Mouse (Mus musculus): Measurements from ENCODE around the gene Sdccag8. TPM values are rescaled to one million over a fixed set of nuclear protein-coding genes. Genes with fewer than 3 reads are reported as not detected.

The Sdccag8 gene
- total and polyA plus RNA-seq, 2 experiments = 2.3 to 9.5 TPM

DNA sequence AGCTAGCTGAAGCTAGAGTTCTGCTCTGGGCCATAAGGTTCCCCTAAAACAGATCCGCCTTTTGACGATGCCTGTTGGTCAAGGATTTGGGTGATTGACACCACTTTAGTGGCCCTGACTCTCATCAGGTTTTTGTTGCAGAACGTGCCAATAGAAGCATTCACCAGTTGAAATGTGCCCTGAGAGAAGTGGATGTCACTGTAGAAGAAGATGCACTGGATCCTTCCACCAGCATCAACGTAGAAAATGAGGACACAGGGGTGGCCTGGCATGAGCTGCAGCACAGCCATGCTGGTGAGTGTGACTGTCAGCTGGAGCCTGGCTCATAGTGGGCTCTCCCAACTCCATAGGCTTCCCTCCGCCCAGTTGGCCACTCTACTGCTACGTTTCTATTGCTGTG lies 10.2 kb downstream of the Sdccag8 start:
- TF ChIP-seq POLR2A (IDR thresholded peaks at IDR 0.05; ENCODE audit: extremely low read depth, insufficient read depth, low read length) (no peak), CTCF (IDR thresholded peaks at IDR 0.05; ENCODE audit: low read depth, low read length) (no peak)
- WGBS = 92% methylated on average over 6 of the region's 6 CpGs
- Histone ChIP-seq H3K9ac (ENCODE audit: low read depth, low read length) (no peak overlapping the region), H3K4me3 (ENCODE audit: insufficient read depth, low read depth, low read length) (no peak overlapping the region), H3K27ac (replicated peaks; ENCODE audit: insufficient read depth, low read depth, low read length) (no peak overlapping the region), H3K4me1 (ENCODE audit: control insufficient read depth, insufficient read depth, low read length) (peaks cover 13% of the 10 kb centered on the region), H3K79me2 (ENCODE audit: control insufficient read depth, insufficient read depth, low read length) (peaks cover 13% of the 10 kb centered on the region; the same call in 1 of the 2 replicates), H3K36me3 (ENCODE audit: control insufficient read depth, insufficient read depth, low read length) (no peaks in the 10 kb centered on the region), H3K27me3 (ENCODE audit: control insufficient read depth, insufficient read depth, low read length) (no peaks in the 10 kb centered on the region)
- no peak for DNase-seq (ENCODE audit: extremely low read depth, low read depth, low spot score)

DNA sequence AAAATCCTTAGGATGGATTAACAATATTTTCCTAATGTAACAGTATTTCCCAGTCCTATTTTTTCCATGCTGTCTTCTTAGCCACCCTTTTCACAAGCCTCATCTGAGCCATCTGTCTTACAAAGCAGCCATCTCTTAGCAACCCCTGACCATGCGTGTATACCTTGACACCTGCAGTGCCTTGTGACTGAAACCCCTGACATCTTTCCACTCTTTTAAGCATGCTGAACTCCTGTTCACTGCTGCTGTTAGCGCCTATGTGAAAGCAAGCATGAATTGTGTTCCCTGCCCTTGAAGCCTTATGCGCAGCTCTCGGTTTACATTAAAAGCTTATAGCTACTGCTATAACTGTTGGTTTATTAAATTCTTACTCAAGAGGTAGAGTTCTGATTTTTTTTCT lies 10.6 kb downstream of the Sdccag8 start:
- peaks cover 10% of the 10 kb centered on the region; the same call in 1 of the 2 replicates for H3K79me2 ChIP-seq (ENCODE audit: control insufficient read depth, insufficient read depth, low read length)
- 97% methylated on average over 4 of the region's 4 CpGs for WGBS
- no peak overlapping the region for H3K4me3 ChIP-seq (ENCODE audit: insufficient read depth, low read depth, low read length)
- H3K9ac ChIP-seq (ENCODE audit: low read depth, low read length) = no peak overlapping the region
- no peak for DNase-seq (ENCODE audit: extremely low read depth, low read depth, low spot score)
- no peak overlapping the region for H3K27ac ChIP-seq (replicated peaks; ENCODE audit: insufficient read depth, low read depth, low read length)
- TF ChIP-seq POLR2A (IDR thresholded peaks at IDR 0.05; ENCODE audit: extremely low read depth, insufficient read depth, low read length) (no peak), CTCF (IDR thresholded peaks at IDR 0.05; ENCODE audit: low read depth, low read length) (no peak)
- peaks cover 2% of the 10 kb centered on the region; the same call in 1 of the 2 replicates for H3K36me3 ChIP-seq (ENCODE audit: control insufficient read depth, insufficient read depth, low read length)
- no peaks in the 10 kb centered on the region for H3K27me3 ChIP-seq (ENCODE audit: control insufficient read depth, insufficient read depth, low read length)
- H3K4me1 ChIP-seq (ENCODE audit: control insufficient read depth, insufficient read depth, low read length) = peaks cover 9% of the 10 kb centered on the region

DNA sequence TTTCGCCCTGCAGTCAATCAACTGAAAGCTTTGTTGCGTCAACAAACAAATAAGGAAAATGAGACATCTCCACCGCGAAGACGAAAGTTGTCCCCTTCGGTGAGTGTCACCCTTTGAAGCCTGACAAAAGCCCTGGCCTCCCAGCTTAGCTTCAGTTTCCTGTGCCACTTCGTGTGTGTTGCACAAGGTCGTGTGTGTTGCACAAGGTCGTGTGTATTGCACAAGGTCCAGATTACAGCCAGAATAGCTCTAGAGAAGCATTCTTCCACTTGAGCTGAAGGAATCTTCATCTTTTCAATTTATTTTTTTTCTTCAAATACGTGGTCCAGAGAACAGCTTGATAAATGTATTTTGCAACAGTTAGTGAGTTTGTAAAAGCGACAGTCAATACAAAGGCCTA lies 11.7 kb downstream of the Sdccag8 start:
- DNase-seq (ENCODE audit: extremely low read depth, low read depth, low spot score) = peak; percentile 84
- Histone ChIP-seq H3K9ac (ENCODE audit: low read depth, low read length) (no peak overlapping the region), H3K79me2 (ENCODE audit: control insufficient read depth, insufficient read depth, low read length) (peaks cover 5% of the 10 kb centered on the region; the same call in 1 of the 2 replicates), H3K27ac (replicated peaks; ENCODE audit: insufficient read depth, low read depth, low read length) (peak overlapping the region; percentile 88), H3K27me3 (ENCODE audit: control insufficient read depth, insufficient read depth, low read length) (no peaks in the 10 kb centered on the region), H3K4me3 (ENCODE audit: insufficient read depth, low read depth, low read length) (no peak overlapping the region), H3K4me1 (ENCODE audit: control insufficient read depth, insufficient read depth, low read length) (peaks cover 9% of the 10 kb centered on the region; the same call in 1 of the 2 replicates), H3K36me3 (ENCODE audit: control insufficient read depth, insufficient read depth, low read length) (peaks cover 2% of the 10 kb centered on the region; the same call in 1 of the 2 replicates)
- TF ChIP-seq CTCF (IDR thresholded peaks at IDR 0.05; ENCODE audit: low read depth, low read length) (no peak), POLR2A (IDR thresholded peaks at IDR 0.05; ENCODE audit: extremely low read depth, insufficient read depth, low read length) (no peak)
- WGBS = 16% methylated on average over 11 of the region's 11 CpGs

DNA sequence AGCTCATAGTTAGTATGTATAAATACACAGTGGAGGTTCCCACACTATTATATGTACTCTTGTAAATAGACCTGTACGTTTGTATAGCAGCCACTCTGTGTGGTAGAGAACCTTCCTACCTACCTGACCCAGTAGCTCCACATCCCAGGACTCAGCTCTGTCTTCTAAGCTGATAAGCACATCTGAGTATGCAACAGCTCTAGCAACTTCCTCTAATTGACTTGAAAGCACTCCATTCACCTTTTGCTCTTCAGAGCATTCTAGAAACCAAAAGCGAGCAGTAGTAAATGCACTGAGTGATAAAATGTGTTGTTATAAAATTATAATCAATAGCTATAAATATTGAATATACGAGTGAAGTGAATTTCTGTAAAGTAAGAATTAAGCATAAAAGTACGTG lies 12.5 kb downstream of the Sdccag8 start:
- H3K27me3 ChIP-seq (ENCODE audit: control insufficient read depth, insufficient read depth, low read length) = no peaks in the 10 kb centered on the region
- 80% methylated on average over 4 of the region's 4 CpGs for WGBS
- peaks cover 8% of the 10 kb centered on the region for H3K36me3 ChIP-seq (ENCODE audit: control insufficient read depth, insufficient read depth, low read length)
- H3K27ac ChIP-seq (replicated peaks; ENCODE audit: insufficient read depth, low read depth, low read length) = no peak overlapping the region
- H3K4me3 ChIP-seq (ENCODE audit: insufficient read depth, low read depth, low read length) = no peak overlapping the region
- TF ChIP-seq CTCF (IDR thresholded peaks at IDR 0.05; ENCODE audit: low read depth, low read length) = no peak
- no peak for TF ChIP-seq POLR2A (IDR thresholded peaks at IDR 0.05; ENCODE audit: extremely low read depth, insufficient read depth, low read length)
- no peak for DNase-seq (ENCODE audit: extremely low read depth, low read depth, low spot score)
- H3K9ac ChIP-seq (ENCODE audit: low read depth, low read length) = no peak overlapping the region
- peaks cover 9% of the 10 kb centered on the region; the same call in 1 of the 2 replicates for H3K4me1 ChIP-seq (ENCODE audit: control insufficient read depth, insufficient read depth, low read length)
- peaks cover 5% of the 10 kb centered on the region; the same call in 1 of the 2 replicates for H3K79me2 ChIP-seq (ENCODE audit: control insufficient read depth, insufficient read depth, low read length)

DNA sequence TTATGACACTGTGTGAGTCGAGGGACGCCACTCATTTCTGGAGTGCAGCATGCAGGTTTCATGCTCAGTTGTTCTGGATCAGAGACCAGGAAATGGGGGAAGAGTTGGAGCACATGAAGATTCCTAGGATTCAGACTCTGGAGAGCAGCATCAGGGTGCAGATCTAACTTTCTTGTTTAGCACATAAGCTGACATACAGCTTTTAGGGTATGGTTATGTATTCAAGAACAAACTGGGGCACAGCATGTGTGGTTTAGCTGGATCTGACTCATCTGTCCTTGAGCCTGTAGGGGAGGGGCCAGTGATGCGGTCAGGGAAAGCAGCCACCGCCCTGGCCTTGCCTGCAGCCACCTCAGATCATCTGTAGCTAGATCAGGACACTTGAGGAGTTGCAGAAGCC lies 12.9 kb downstream of the Sdccag8 start:
- peak overlapping the region; percentile 27; the same call in 1 of the 2 replicates for H3K27ac ChIP-seq (replicated peaks; ENCODE audit: insufficient read depth, low read depth, low read length)
- peak; percentile 33 for DNase-seq (ENCODE audit: extremely low read depth, low read depth, low spot score)
- 67% methylated on average over 4 of the region's 4 CpGs for WGBS

DNA sequence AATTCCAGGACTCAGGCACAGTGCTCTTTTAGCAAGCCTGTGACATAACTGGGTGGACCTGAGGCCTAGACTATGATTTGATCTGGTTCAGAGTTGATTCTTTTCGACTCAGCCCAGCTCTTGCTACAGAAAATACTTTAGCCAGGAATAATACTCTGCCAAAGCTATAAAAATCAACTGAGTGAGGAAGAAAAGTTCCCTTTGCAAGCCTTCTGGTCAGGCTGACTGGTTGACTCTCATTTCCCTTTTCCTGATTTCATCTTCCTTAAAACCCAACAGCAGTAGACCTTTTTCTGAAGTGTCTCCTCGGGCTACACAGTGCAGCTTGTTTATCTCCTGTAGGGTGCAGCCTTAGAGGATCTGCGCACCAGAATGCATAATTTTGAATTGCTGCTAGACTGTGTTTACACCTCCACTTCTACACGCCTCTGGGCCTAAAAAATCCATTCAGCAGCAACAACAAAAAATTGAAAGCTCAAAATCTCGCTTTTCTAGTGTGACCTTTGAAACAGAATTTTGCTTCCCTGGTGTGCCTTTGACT lies 13.6 kb downstream of the Sdccag8 start:
- DNase-seq (ENCODE audit: extremely low read depth, low read depth, low spot score) = peak; percentile 41
- WGBS = 68% methylated on average over 5 of the region's 5 CpGs
- TF ChIP-seq POLR2A (IDR thresholded peaks at IDR 0.05; ENCODE audit: extremely low read depth, insufficient read depth, low read length) (no peak), CTCF (IDR thresholded peaks at IDR 0.05; ENCODE audit: low read depth, low read length) (no peak)

More for the DNA sequence above, 12.9 kb downstream of the Sdccag8 start:
- H3K9ac ChIP-seq (ENCODE audit: low read depth, low read length) = no peak overlapping the region
- H3K79me2 ChIP-seq (ENCODE audit: control insufficient read depth, insufficient read depth, low read length) = peaks cover 5% of the 10 kb centered on the region; the same call in 1 of the 2 replicates
- peaks cover 9% of the 10 kb centered on the region for H3K36me3 ChIP-seq (ENCODE audit: control insufficient read depth, insufficient read depth, low read length)
- no peak for TF ChIP-seq CTCF (IDR thresholded peaks at IDR 0.05; ENCODE audit: low read depth, low read length)
- no peak for TF ChIP-seq POLR2A (IDR thresholded peaks at IDR 0.05; ENCODE audit: extremely low read depth, insufficient read depth, low read length)
- H3K4me1 ChIP-seq (ENCODE audit: control insufficient read depth, insufficient read depth, low read length) = peaks cover 9% of the 10 kb centered on the region; the same call in 1 of the 2 replicates
- H3K4me3 ChIP-seq (ENCODE audit: insufficient read depth, low read depth, low read length) = no peak overlapping the region
- no peaks in the 10 kb centered on the region for H3K27me3 ChIP-seq (ENCODE audit: control insufficient read depth, insufficient read depth, low read length)

More for the DNA sequence above, 13.6 kb downstream of the Sdccag8 start:
- Histone ChIP-seq H3K27ac (replicated peaks; ENCODE audit: insufficient read depth, low read depth, low read length) (no peak overlapping the region; the same call in 1 of the 2 replicates), H3K9ac (ENCODE audit: low read depth, low read length) (no peak overlapping the region), H3K4me3 (ENCODE audit: insufficient read depth, low read depth, low read length) (no peak overlapping the region), H3K4me1 (ENCODE audit: control insufficient read depth, insufficient read depth, low read length) (peaks cover 11% of the 10 kb centered on the region), H3K36me3 (ENCODE audit: control insufficient read depth, insufficient read depth, low read length) (peaks cover 9% of the 10 kb centered on the region), H3K27me3 (ENCODE audit: control insufficient read depth, insufficient read depth, low read length) (no peaks in the 10 kb centered on the region), H3K79me2 (ENCODE audit: control insufficient read depth, insufficient read depth, low read length) (peaks cover 5% of the 10 kb centered on the region; the same call in 1 of the 2 replicates)

All from liver, adult 2 months (tissue).